In the genomic region with DNA sequence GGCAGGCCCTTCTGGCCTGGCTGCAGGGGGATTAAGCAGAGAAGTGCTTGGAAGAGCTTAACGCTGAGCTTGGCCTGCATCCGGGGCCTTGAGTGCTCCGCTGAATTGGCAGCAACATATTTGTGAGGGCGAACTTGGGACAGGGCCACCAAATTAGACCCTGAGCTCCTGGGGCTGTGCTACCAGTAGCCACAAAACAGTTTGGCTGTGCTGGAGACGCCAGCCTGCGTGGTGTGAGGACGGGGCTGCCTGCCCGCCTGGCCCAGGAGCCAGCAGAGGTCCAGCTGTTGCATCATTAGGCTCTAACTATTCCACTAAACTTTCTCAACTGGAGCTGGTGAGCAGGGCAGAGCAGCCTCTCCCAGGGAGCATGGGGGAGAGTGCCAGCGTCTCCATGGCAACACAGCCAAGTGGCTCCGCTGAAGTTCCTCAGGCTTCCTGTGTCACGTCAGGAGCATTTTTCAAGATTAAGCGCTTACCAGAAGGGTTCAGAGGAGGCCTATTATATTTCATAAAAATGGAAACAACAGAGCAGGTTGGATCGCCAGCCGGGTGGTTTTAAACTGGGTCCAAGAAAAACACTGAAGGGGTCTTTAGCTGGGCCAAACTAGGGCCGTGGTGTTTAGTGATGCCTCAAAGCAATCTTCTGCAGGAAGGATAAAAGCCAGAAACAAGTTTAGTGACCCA, we compare ENCODE assay signal across 8 mouse cellular contexts.
DNase-seq lines count a peak whose midpoint lies in the region; ATAC-seq and TF ChIP-seq lines count a peak whose summit lies in the region.

No protein-coding gene starts in this region.

- DNase-seq in cerebellum, adult 11-12 months = peak; percentile 84
- peak; percentile 92 for DNase-seq in forebrain, embryonic 14.5 days (ENCODE audit: low spot score)
- DNase-seq in kidney, postnatal 10 days = peak; percentile 91
- peak; percentile 23 for DNase-seq in liver, adult 2 months (ENCODE audit: extremely low read depth, low read depth, low spot score)
- peak; percentile 57 for DNase-seq in urinary bladder, postnatal 25 days (ENCODE audit: low spot score)

- peak; percentile 79 for ATAC-seq in forebrain, embryonic 14.5 days
- ATAC-seq in heart, embryonic 15.5 days (replicated peaks; ENCODE audit: insufficient number of reproducible peaks, insufficient read depth, low FRiP score, low read depth) = peak; percentile 86
- ATAC-seq in neural tube, embryonic 13.5 days (ENCODE audit: low read depth) = peak; percentile 54; the same call in 1 of the 2 replicates

- H3K4me1 ChIP-seq in E14TG2a.4 (replicated peaks; ENCODE audit: low read depth, low read length) = peaks cover 16% of the 10 kb centered on the region; the same call in 1 of the 2 replicates
- H3K4me1 ChIP-seq in forebrain, embryonic 14.5 days (ENCODE audit: control insufficient read depth, insufficient read depth, low read length) = peaks cover 29% of the 10 kb centered on the region
- peaks cover 36% of the 10 kb centered on the region for H3K4me1 ChIP-seq in heart, embryonic 15.5 days (replicated peaks)
- H3K4me1 ChIP-seq in liver, adult 2 months (ENCODE audit: control insufficient read depth, insufficient read depth, low read length) = peaks cover 4% of the 10 kb centered on the region; the same call in 1 of the 2 replicates
- H3K4me1 ChIP-seq in neural tube, embryonic 13.5 days (replicated peaks) = peaks cover 55% of the 10 kb centered on the region

- TF ChIP-seq CTCF in E14TG2a.4 (conservative IDR thresholded peaks at IDR 0.05; ENCODE audit: low read length) = no peak
- TF ChIP-seq CTCF in liver, adult 2 months (IDR thresholded peaks at IDR 0.05; ENCODE audit: low read depth, low read length) = no peak

- H3K36me3 ChIP-seq in E14TG2a.4 (ENCODE audit: insufficient read depth, low read length) = no peaks in the 10 kb centered on the region
- peaks cover 28% of the 10 kb centered on the region for H3K36me3 ChIP-seq in forebrain, embryonic 14.5 days (ENCODE audit: control insufficient read depth, insufficient read depth, low read length)
- H3K36me3 ChIP-seq in heart, embryonic 15.5 days = peaks cover 3% of the 10 kb centered on the region; the same call in 1 of the 2 replicates
- no peaks in the 10 kb centered on the region for H3K36me3 ChIP-seq in liver, adult 2 months (ENCODE audit: control insufficient read depth, insufficient read depth, low read length)
- peaks cover 33% of the 10 kb centered on the region for H3K36me3 ChIP-seq in neural tube, embryonic 13.5 days

- no peaks in the 10 kb centered on the region; the same call in 1 of the 2 replicates for H3K27me3 ChIP-seq in E14TG2a.4 (ENCODE audit: insufficient read depth, low read length)
- H3K27me3 ChIP-seq in forebrain, embryonic 14.5 days (replicated peaks; ENCODE audit: control insufficient read depth, insufficient read depth, low read length) = no peaks in the 10 kb centered on the region; the same call in 1 of the 2 replicates
- no peaks in the 10 kb centered on the region for H3K27me3 ChIP-seq in heart, embryonic 15.5 days
- H3K27me3 ChIP-seq in liver, adult 2 months (ENCODE audit: control insufficient read depth, insufficient read depth, low read length) = no peaks in the 10 kb centered on the region
- no peaks in the 10 kb centered on the region for H3K27me3 ChIP-seq in neural tube, embryonic 13.5 days

- peak overlapping the region; percentile 51 for H3K4me3 ChIP-seq in E14TG2a.4 (replicated peaks; ENCODE audit: low read length)
- no peak overlapping the region for H3K4me3 ChIP-seq in forebrain, embryonic 14.5 days (ENCODE audit: low read depth, low read length)
- no peak overlapping the region for H3K4me3 ChIP-seq in heart, embryonic 15.5 days
- H3K4me3 ChIP-seq in liver, adult 2 months (ENCODE audit: insufficient read depth, low read depth, low read length) = no peak overlapping the region
- no peak overlapping the region for H3K4me3 ChIP-seq in neural tube, embryonic 13.5 days

- H3K79me2 ChIP-seq in liver, adult 2 months (ENCODE audit: control insufficient read depth, insufficient read depth, low read length) = no peaks in the 10 kb centered on the region

- no peak overlapping the region for H3K9ac ChIP-seq in forebrain, embryonic 14.5 days (ENCODE audit: low read length)
- H3K9ac ChIP-seq in heart, embryonic 15.5 days = 0 out of 2 replicates have a peak overlapping the region, but pooled peaks have one; percentile 2
- H3K9ac ChIP-seq in liver, adult 2 months (ENCODE audit: low read depth, low read length) = no peak overlapping the region
- H3K9ac ChIP-seq in neural tube, embryonic 13.5 days = peak overlapping the region; percentile 34; the same call in 1 of the 2 replicates

- WGBS in forebrain, embryonic 14.5 days = 8% methylated on average over 15 of the region's 15 CpGs
- 22% methylated on average over 15 of the region's 15 CpGs for WGBS in heart, embryonic 15.5 days
- WGBS in liver, adult 2 months = 79% methylated on average over 15 of the region's 15 CpGs
- WGBS in neural tube, embryonic 13.5 days = 28% methylated on average over 15 of the region's 15 CpGs

- TF ChIP-seq POLR2A in liver, adult 2 months (IDR thresholded peaks at IDR 0.05; ENCODE audit: extremely low read depth, insufficient read depth, low read length) = no peak

- H3K9me3 ChIP-seq in E14TG2a.4 (ENCODE audit: low read length) = no peaks in the 10 kb centered on the region
- no peaks in the 10 kb centered on the region for H3K9me3 ChIP-seq in forebrain, embryonic 14.5 days (replicated peaks; ENCODE audit: control insufficient read depth, low read length)
- no peaks in the 10 kb centered on the region for H3K9me3 ChIP-seq in heart, embryonic 15.5 days (replicated peaks)
- no peaks in the 10 kb centered on the region for H3K9me3 ChIP-seq in neural tube, embryonic 13.5 days

- H3K4me2 ChIP-seq in forebrain, embryonic 14.5 days (ENCODE audit: low read length) = no peak overlapping the region
- peak overlapping the region; percentile 36 for H3K4me2 ChIP-seq in heart, embryonic 15.5 days
- H3K4me2 ChIP-seq in neural tube, embryonic 13.5 days = no peak overlapping the region

- H3K27ac ChIP-seq in forebrain, embryonic 14.5 days (ENCODE audit: low read depth, low read length) = peak overlapping the region; percentile 56; the same call in 1 of the 2 replicates
- peak overlapping the region; percentile 83 for H3K27ac ChIP-seq in heart, embryonic 15.5 days
- H3K27ac ChIP-seq in liver, adult 2 months (replicated peaks; ENCODE audit: insufficient read depth, low read depth, low read length) = peak overlapping the region; percentile 22; the same call in 1 of the 2 replicates
- H3K27ac ChIP-seq in neural tube, embryonic 13.5 days (replicated peaks) = peak overlapping the region; percentile 66

Comparison
In these comparisons a context has a peak if more than half of its experiments do, and no peak if none do; other contexts are left out.
1. DNase-seq: peak in every context shown above with its lines; median percentile 92 in forebrain, embryonic 14.5 days; 91 in kidney, postnatal 10 days; 84 in cerebellum, adult 11-12 months; 57 in urinary bladder, postnatal 25 days; 23 in liver, adult 2 months.
2. H3K27ac ChIP-seq: peak in every context shown above with its lines; median percentile 83 in heart, embryonic 15.5 days; 66 in neural tube, embryonic 13.5 days; 56 in forebrain, embryonic 14.5 days; 22 in liver, adult 2 months.
3. H3K9ac ChIP-seq: peak in heart, embryonic 15.5 days (single experiment) and neural tube, embryonic 13.5 days (single experiment); none in forebrain, embryonic 14.5 days (single experiment) and liver, adult 2 months (single experiment).
4. Peak in every context shown above with its lines, with median percentiles within 50 percentile points of each other: ATAC-seq.